Mouse (Mus musculus) bone marrow, adult 2 months (tissue): ENCODE measurements around the gene Rnf128.

Experiments used
- CTCF ChIP-seq: fragments of 200-500 bp; IDR thresholded peaks from 2 replicates; pipeline ENCODE4 v1.5.1; 2011; ENCODE audit warnings: low read length, control low read depth; ENCODE audit not compliant: control insufficient read depth, insufficient read depth
- POLR2A ChIP-seq: fragments of 200-500 bp; IDR thresholded peaks from 2 replicates; pipeline ENCODE4 v1.6.1; 2011; ENCODE audit warnings: low read depth, mild to moderate bottlenecking, control low read depth, low read length, borderline replicate concordance; ENCODE audit not compliant: control insufficient read depth

DNA sequence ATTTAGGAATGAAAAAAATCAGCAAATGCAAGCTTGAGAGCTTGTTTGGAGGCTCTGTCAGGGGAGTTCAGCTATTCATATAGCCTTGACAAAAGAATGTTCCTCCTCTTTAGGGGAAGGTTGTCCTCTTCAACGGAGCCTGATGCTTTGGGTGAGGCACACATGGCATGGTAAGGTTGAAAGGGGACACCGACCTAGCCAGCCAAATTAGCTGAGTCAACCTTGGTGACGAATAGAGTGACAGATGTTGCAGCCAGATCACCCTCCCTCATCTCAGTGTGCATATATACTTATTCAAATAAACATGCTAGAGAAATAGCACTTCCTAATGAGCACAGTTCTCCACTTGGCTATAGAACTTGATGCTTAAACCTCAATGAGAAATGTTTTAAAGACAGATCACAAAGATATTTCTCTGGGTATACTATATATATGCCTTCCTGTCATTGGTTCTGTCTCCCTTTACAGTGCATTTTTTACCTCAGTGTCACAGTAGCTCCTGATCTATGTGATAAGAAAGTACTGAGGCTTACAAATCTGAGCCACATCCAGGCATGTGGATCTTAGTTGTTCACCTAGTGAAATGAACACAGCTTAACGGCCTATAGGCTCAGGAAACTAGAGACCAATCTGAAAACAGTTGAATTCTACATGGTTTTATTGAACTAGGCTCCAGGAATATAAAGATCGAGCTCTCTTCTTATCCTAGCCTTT lies 91.4 kb downstream of the Rnf128 start:
- TF ChIP-seq POLR2A (no peak), CTCF (no peak)
